Mouse (Mus musculus) erythroblast, embryonic 14.5 days (primary cell): ENCODE measurements around the gene Rbp1.

Experiments used
- GATA1 ChIP-seq: IDR thresholded peaks from 2 replicates; pipeline ENCODE4 v1.6.1; 2012; ENCODE audit warnings: low read length, inconsistent platforms, mixed read lengths
- TAL1 ChIP-seq: IDR thresholded peaks from 3 replicates; pipeline ENCODE4 v1.6.1; 2012; ENCODE audit warnings: low read length, inconsistent platforms, mixed read lengths

GRCm38 (mm10) chr9:98430528-98430927 is 7.8 kb downstream of the Rbp1 start:
- TF ChIP-seq TAL1 = no peak
- no peak for TF ChIP-seq GATA1
